Mouse (Mus musculus) bone marrow, adult 2 months (tissue): Measurements from ENCODE around the gene Retreg1.

Source experiments
- CTCF ChIP-seq: fragments of 200-500 bp; IDR thresholded peaks from 2 replicates; pipeline ENCODE4 v1.5.1; 2011; ENCODE audit warnings: low read length, control low read depth; ENCODE audit not compliant: control insufficient read depth, insufficient read depth
- POLR2A ChIP-seq: fragments of 200-500 bp; IDR thresholded peaks from 2 replicates; pipeline ENCODE4 v1.6.1; 2011; ENCODE audit warnings: low read depth, mild to moderate bottlenecking, control low read depth, low read length, borderline replicate concordance; ENCODE audit not compliant: control insufficient read depth

DNA sequence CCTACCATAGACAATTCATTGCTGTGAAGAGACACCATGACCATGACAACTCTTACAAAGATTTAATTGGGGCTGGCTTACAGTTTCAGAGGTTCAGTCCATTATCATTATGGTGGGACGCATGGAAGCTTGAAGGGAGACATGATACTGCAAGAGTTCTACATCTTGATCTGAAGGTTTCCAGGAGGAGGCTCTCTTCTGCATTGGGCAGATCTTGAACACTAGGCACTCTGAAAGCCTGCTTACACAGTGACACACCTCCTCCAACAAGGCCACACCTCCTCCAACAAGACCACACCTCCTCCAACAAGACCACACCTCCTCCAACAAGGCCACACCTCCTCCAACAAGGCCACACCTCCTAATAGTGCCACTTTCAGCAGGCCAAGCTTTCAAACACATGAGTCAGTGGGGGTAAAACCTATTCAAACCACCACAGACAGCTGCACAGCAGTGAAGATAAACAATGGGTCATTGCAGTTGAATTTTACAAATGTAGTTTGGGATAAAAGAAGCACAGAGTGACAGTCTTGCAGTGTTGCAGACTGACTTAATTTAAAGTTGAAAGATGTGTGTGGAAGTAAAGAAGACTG lies 4.7 kb downstream of the Retreg1 start:
- TF ChIP-seq POLR2A = no peak
- no peak for TF ChIP-seq CTCF
